Mouse (Mus musculus): ENCODE results near the gene Gm4969. TPM values are rescaled to one million over a fixed set of nuclear protein-coding genes. Genes with fewer than 3 reads are reported as not detected.
"Not testable (repeated sequence)": the region's sequence is repeated elsewhere in the genome, so short reads cannot be mapped to it uniquely, and the experiment has no call there.

Gm4969 gene
- total RNA-seq, 2 experiments from 2014 or later = not detected

GRCm38 (mm10) chr7:19076586-19076991 is 41.6 kb downstream of the Gm4969 start:
- intact Hi-C loops (cut with DNase I) = no loop called here
- peak; percentile 24 to 49 for DNase-seq

GRCm38 (mm10) chr7:19075723-19076585 is 42.2 kb downstream of the Gm4969 start, which contains the start of gene Dmwd:
Dmwd (plus strand) TSS chr7:19076227.
- intact Hi-C loops (cut with DNase I) = no loop called here
- peak; percentile 89 to 90 for DNase-seq

- intact Hi-C loops (cut with DNase I) = no loop called here
- peak; percentile 1 for DNase-seq
These were observed 42.9 kb downstream of the Gm4969 start for GRCm38 (mm10) chr7:19075231-19075630.

GRCm38 (mm10) chr7:19074494-19074893 is 43.7 kb downstream of the Gm4969 start:
- peak in 1 of 2 experiments; percentile 0 for DNase-seq
- intact Hi-C loops (cut with DNase I) = no loop called here

- intact Hi-C loops (cut with DNase I) = no loop called here
- DNase-seq = peak; percentile 37 to 60
These were observed 44.7 kb downstream of the Gm4969 start for GRCm38 (mm10) chr7:19073504-19073903.

- intact Hi-C loops (cut with DNase I) = not testable (repeated sequence)
- DNase-seq = peak in 1 of 2 experiments; percentile 1
These were observed 47.1 kb downstream of the Gm4969 start for GRCm38 (mm10) chr7:19071024-19071423.

GRCm38 (mm10) chr7:19069500-19069899 is 48.7 kb downstream of the Gm4969 start:
- peak in 1 of 2 experiments; percentile 16 for DNase-seq
- intact Hi-C loops (cut with DNase I) = loop anchor here (5.0 kb wide), 1 partner anchor 38 kb away; no protein-coding TSS in a partner anchor

GRCm38 (mm10) chr7:19068707-19069106 is 49.5 kb downstream of the Gm4969 start:
- intact Hi-C loops (cut with DNase I) = loop anchor here (1.0 to 5.0 kb wide), 2 partner anchors 25 to 39 kb away; no protein-coding TSS in a partner anchor
- peak; percentile 77 to 85 for DNase-seq

- intact Hi-C loops (cut with DNase I) = loop anchor here (1.0 to 5.0 kb wide), 2 partner anchors 25 to 39 kb away; no protein-coding TSS in a partner anchor
- DNase-seq = peak in 1 of 2 experiments; percentile 1
These were observed 50.2 kb downstream of the Gm4969 start for GRCm38 (mm10) chr7:19067935-19068334.

GRCm38 (mm10) chr7:19067063-19067462 is 51.1 kb downstream of the Gm4969 start:
- peak in 1 of 2 experiments; percentile 1 for DNase-seq
- intact Hi-C loops (cut with DNase I) = loop anchor here (5.0 kb wide), 1 partner anchor 40 kb away; no protein-coding TSS in a partner anchor

GRCm38 (mm10) chr7:19065896-19066295 is 52.3 kb downstream of the Gm4969 start:
- intact Hi-C loops (cut with DNase I) = loop anchor here (5.0 kb wide), 1 partner anchor 41 kb away; no protein-coding TSS in a partner anchor
- DNase-seq = no peak

GRCm38 (mm10) chr7:19057405-19057804 is 60.8 kb downstream of the Gm4969 start:
- DNase-seq = no peak
- intact Hi-C loops (cut with DNase I) = no loop called here

GRCm38 (mm10) chr7:19055108-19055507 is 63.1 kb downstream of the Gm4969 start:
- intact Hi-C loops (cut with DNase I) = no loop called here
- DNase-seq = no peak

- intact Hi-C loops (cut with DNase I) = no loop called here
- DNase-seq = no peak
These were observed 63.4 kb downstream of the Gm4969 start for GRCm38 (mm10) chr7:19054777-19055076.

- intact Hi-C loops (cut with DNase I) = no loop called here
- DNase-seq = no peak
These were observed 64.0 kb downstream of the Gm4969 start, which contains the start of gene Rsph6a for GRCm38 (mm10) chr7:19054047-19054776. Rsph6a (plus strand) TSS chr7:19054690.

GRCm38 (mm10) chr7:19053136-19053532 is 65.0 kb downstream of the Gm4969 start:
- intact Hi-C loops (cut with DNase I) = no loop called here
- no peak for DNase-seq

- no peak for DNase-seq
- intact Hi-C loops (cut with DNase I) = no loop called here
These were observed 65.6 kb downstream of the Gm4969 start for GRCm38 (mm10) chr7:19052345-19053135.

- no peak for DNase-seq
- intact Hi-C loops (cut with DNase I) = no loop called here
These were observed 67.0 kb downstream of the Gm4969 start for GRCm38 (mm10) chr7:19051161-19051560.

GRCm38 (mm10) chr7:19050172-19050571 is 68.0 kb downstream of the Gm4969 start:
- intact Hi-C loops (cut with DNase I) = no loop called here
- DNase-seq = no peak

GRCm38 (mm10) chr7:19049252-19049651 is 68.9 kb downstream of the Gm4969 start:
- intact Hi-C loops (cut with DNase I) = no loop called here
- no peak for DNase-seq
